Mouse (Mus musculus): ENCODE results near the gene Tmem120b.

The Tmem120b gene

GRCm38 (mm10) chr5:123040796-123041195 lies 27.4 kb upstream of the Tmem120b start:
- POLR2A ChIA-PET: interaction anchor here in 3 of 4 experiments (0.9 to 7.8 kb wide), 15 partner anchors 8 to 307 kb away, joined by 3 to 71 read pairs (median 7); partner anchors contain the start of gene Orai1 (in 3 of the 3)
- CTCF ChIA-PET: interaction anchor here in 3 of 4 experiments (0.7 to 3.3 kb wide), 10 partner anchors 8 to 115 kb away, joined by 3 to 17 read pairs (median 4); partner anchors contain the start of gene Orai1 (in 1 of the 3)

- ChIA-PET POLR2A (interaction anchor here in 3 of 4 experiments (0.5 to 7.8 kb wide), 12 partner anchors 8 to 1646 kb away, joined by 3 to 41 read pairs (median 4); partner anchors contain the start of genes Orai1 (in 2 of the 3) and Naa25 (in 1 of the 3)), CTCF (interaction anchor here (0.5 to 1.6 kb wide), 14 partner anchors 10 to 1200 kb away, joined by 3 to 7 read pairs (median 4); partner anchors contain the start of gene Orai1 (in 2 of the 4))
These were observed 24.4 kb upstream of the Tmem120b start for GRCm38 (mm10) chr5:123043856-123044255.

GRCm38 (mm10) chr5:123045561-123046295 lies 22.5 kb upstream of the Tmem120b start:
- ChIA-PET POLR2A (interaction anchor here in 3 of 4 experiments (0.8 to 7.8 kb wide), 16 partner anchors 9 to 225 kb away, joined by 3 to 41 read pairs (median 4); partner anchors contain the start of genes Orai1 (in 3 of the 3) and Anapc5 (in 1 of the 3)), CTCF (interaction anchor here (0.5 to 2.3 kb wide), 54 partner anchors 8 to 1136 kb away, joined by 3 to 28 read pairs (median 4); partner anchors contain the start of genes Orai1 (in 3 of the 4), Ppp1cc (in 1 of the 4) and Rhof (in 1 of the 4))

GRCm38 (mm10) chr5:123046916-123047315 lies 21.3 kb upstream of the Tmem120b start, which contains the start of gene Morn3:
Gene Morn3, minus strand, starts transcription at chr5:123047016.
- POLR2A ChIA-PET: interaction anchor here in 3 of 4 experiments (0.6 to 2.1 kb wide), 6 partner anchors 10 to 163 kb away, joined by 3 to 6 read pairs (median 4); partner anchors contain the start of gene Orai1 (in 2 of the 3)

GRCm38 (mm10) chr5:123049271-123049670 lies 18.9 kb upstream of the Tmem120b start:
- CTCF ChIA-PET: interaction anchor here in 3 of 4 experiments (0.6 to 2.6 kb wide), 19 partner anchors 9 to 1038 kb away, joined by 3 to 17 read pairs (median 4); partner anchors contain the start of gene Orai1 (in 2 of the 3)
- POLR2A ChIA-PET: interaction anchor here (0.6 to 3.4 kb wide), 22 partner anchors 8 to 1157 kb away, joined by 3 to 19 read pairs (median 4); partner anchors contain the start of gene Orai1 (in 2 of the 4)

More at GRCm38 (mm10) chr5:123046916-123047315, 21.3 kb upstream of the Tmem120b start, which contains the start of gene Morn3:
- CTCF ChIA-PET: interaction anchor here in 3 of 4 experiments (0.5 to 2.3 kb wide), 6 partner anchors 10 to 481 kb away, joined by 3 to 28 read pairs (median 4); partner anchors contain the start of gene Orai1 (in 1 of the 3)

DNA sequence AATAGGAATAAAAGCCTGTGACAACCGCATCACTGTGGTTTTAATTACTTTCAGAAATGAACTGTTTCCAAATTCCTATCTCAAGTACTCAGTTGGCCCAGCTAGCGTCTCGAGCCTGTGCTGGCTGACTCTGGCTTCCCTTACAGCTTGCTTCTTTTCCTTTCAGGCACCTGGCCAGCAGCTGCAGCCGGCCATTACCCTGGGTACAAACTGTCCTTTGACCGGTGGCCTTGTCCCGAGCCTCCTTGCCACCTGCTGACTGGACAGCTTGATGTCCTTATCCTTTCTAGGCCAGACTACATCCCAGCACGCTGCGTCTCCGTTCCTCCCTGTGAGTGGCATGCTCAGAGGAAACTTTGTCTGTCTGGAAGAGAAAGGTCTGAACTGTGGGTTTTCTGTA lies 17.3 kb upstream of the Tmem120b start:
- CTCF ChIA-PET: interaction anchor here (0.5 to 2.6 kb wide), 14 partner anchors 9 to 448 kb away, joined by 3 to 17 read pairs (median 4); partner anchors contain the start of gene Orai1 (in 1 of the 4)
- POLR2A ChIA-PET: interaction anchor here in 3 of 4 experiments (0.5 to 3.4 kb wide), 7 partner anchors 9 to 194 kb away, joined by 3 to 19 read pairs (median 4); partner anchors contain the start of gene Orai1 (in 2 of the 3)

DNA sequence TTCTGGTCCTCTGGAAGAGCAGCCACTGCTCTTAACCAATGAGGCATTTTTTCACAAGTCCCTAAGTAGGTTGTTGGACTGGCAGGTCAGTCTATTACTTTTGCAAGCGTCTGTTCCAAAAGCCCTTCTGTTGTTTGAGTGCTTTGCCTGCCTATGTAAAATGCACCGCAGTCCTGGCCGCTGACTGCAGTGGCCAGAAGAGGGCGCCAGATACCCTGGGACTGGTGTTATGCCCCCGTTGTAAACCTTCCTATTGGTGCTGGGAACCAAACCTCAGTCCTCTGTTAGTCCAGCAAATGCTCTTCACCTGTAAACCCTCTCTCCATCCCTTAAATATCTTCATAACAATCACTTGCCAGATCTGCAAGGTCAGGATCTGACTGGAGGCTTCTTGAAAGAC lies 16.5 kb upstream of the Tmem120b start:
- ChIA-PET CTCF (interaction anchor here (0.5 to 2.6 kb wide), 16 partner anchors 8 to 447 kb away, joined by 3 to 17 read pairs (median 3); partner anchors contain the start of gene Orai1 (in 1 of the 4)), POLR2A (interaction anchor here in 3 of 4 experiments (0.6 to 3.4 kb wide), 6 partner anchors 12 to 182 kb away, joined by 3 to 19 read pairs (median 3); partner anchors contain the start of gene Orai1 (in 1 of the 3))

DNA sequence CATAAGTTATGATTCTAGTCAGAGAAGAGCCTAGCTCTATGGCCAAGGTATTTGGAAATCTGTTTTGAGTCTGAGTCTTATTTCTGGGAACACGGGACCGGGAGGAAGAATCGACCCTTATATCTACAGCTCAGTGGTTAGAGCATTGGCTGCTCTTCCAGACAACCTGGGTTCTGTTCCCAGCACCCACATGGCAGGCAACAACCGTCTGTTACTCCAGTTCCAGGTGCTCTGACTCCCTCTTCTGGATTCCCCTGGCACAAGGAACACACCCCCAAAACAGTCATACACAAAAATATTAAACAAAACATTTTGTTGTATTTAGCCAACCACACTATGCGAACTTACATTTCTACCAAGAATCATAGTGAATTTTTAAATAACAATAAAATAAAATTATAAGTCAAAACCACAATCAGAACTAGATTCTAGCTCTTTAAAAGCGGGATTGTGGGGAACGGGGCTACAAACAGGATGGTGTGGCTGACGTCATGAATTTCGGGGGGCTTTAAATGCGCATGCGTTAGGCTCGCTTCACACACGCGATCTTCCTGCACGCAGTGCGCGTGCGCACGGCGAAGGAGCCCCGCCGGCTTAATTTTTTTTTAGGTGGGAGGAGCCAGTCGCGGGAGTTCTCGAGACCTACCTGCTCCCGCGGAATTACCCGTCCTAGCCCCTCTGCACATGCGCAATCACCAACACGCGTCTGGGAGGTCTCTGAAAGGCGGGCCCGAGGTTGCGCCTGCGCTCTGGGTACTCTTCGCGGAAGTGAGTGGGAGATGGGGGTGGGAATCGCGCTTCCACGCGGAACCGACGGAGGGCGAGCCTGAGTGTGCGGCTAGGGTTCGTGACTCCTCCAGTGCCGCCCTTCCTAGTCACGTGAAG lies 10.6 kb upstream of the Tmem120b start:
- ChIA-PET POLR2A (interaction anchor here in 3 of 4 experiments (0.6 to 4.9 kb wide), 19 partner anchors 8 to 245 kb away, joined by 3 to 41 read pairs (median 5); partner anchors contain the start of genes Orai1 (in 2 of the 3) and Setd1b (in 1 of the 3)), CTCF (interaction anchor here in 3 of 4 experiments (0.5 to 7.5 kb wide), 16 partner anchors 9 to 320 kb away, joined by 3 to 48 read pairs (median 4); partner anchors contain the start of gene Rhof (in 1 of the 3))

- ChIA-PET POLR2A (interaction anchor here in 3 of 4 experiments (0.5 to 4.9 kb wide), 21 partner anchors 9 to 284 kb away, joined by 3 to 41 read pairs (median 4); partner anchors contain the start of genes Orai1 (in 3 of the 3) and Setd1b (in 1 of the 3)), CTCF (interaction anchor here in 3 of 4 experiments (0.7 to 7.5 kb wide), 12 partner anchors 9 to 202 kb away, joined by 3 to 48 read pairs (median 4); no protein-coding TSS in a partner anchor)
These were observed 9.7 kb upstream of the Tmem120b start for GRCm38 (mm10) chr5:123058251-123059102.

DNA sequence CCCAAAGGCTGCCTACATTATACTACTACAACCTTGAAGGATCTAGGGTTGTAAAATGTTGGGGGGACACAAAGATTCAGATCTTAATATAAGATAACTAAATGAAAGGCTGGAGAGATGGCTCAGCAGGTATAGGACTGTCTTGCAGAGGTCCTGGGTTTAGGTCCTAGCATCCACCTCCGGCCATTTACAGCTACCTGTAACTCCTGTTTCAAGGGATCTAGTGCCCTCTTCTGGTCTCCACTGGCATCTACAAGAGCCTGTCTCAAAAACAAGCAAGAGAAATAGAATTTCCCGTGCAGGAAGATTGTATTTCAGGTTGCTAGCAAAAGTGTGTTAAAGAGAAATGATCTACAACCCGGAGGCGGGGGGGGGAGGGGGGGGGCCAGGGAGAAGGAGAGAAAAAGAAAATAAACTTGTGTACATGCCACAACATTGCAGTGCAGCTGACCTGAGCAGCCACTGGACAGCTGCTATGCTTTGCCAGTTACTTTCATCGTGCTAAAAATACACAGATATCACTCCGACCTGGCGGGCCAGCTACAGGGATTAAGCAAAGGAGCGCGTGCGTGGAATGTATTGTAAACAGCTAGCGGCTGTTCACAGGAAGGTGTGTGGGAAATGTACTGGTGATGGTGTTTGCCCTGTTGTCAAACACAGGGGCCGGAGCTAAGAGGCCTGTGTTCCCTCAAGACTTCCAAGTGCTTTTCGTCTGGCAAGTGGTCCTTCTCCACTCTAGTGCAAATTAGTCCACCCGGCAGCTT lies 8.3 kb upstream of the Tmem120b start:
- ChIA-PET POLR2A (interaction anchor here in 3 of 4 experiments (0.6 to 4.9 kb wide), 26 partner anchors 11 to 1579 kb away, joined by 3 to 41 read pairs (median 3); partner anchors contain the start of gene Orai1 (in 3 of the 3)), CTCF (interaction anchor here (0.5 to 7.5 kb wide), 64 partner anchors 10 to 1297 kb away, joined by 3 to 48 read pairs (median 4); partner anchors contain the start of genes Rhof (in 3 of the 4) and Orai1 (in 1 of the 4))

- POLR2A ChIA-PET: interaction anchor here in 3 of 4 experiments (0.6 to 1.4 kb wide), 5 partner anchors 48 to 538 kb away, joined by 3 to 6 read pairs (median 4); no protein-coding TSS in a partner anchor
- CTCF ChIA-PET: interaction anchor here (0.6 to 7.5 kb wide), 28 partner anchors 15 to 1255 kb away, joined by 3 to 48 read pairs (median 5); partner anchors contain the start of genes Rhof (in 2 of the 4) and Orai1 (in 1 of the 4)
These were observed 7.4 kb upstream of the Tmem120b start for GRCm38 (mm10) chr5:123060706-123061401.

DNA sequence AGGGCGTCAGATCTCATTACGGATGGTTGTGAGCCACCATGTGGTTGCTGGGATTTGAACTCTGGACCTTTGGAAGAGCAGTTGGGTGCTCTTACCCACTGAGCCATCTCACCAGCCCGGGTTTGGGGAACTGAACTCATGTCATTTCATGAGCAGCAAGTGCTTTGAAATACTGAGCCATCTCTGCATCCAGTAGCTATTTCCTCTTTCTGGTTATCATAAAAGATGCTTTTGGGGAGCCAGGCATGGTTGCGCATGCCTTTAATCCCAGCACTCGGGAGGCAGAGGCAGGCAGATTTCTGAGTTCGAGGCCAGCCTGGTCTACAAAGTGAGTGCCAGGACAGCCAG lies 6.8 kb upstream of the Tmem120b start:
- ChIA-PET POLR2A (interaction anchor here in 1 of 4 experiments (0.6 kb wide), 1 partner anchor 93 kb away, joined by 5 read pairs; no protein-coding TSS in a partner anchor), CTCF (interaction anchor here (0.6 to 7.5 kb wide), 14 partner anchors 50 to 1255 kb away, joined by 3 to 48 read pairs (median 5); no protein-coding TSS in a partner anchor)

- CTCF ChIA-PET: interaction anchor here (0.6 to 7.5 kb wide), 17 partner anchors 10 to 921 kb away, joined by 3 to 48 read pairs (median 6); partner anchors contain the start of genes Orai1 (in 1 of the 4), Rhof (in 1 of the 4) and Wdr66 (in 1 of the 4)
- POLR2A ChIA-PET: interaction anchor here in 1 of 4 experiments (0.6 to 1.4 kb wide), 6 partner anchors 23 to 314 kb away, joined by 3 to 7 read pairs (median 3); no protein-coding TSS in a partner anchor
These were observed 5.1 kb upstream of the Tmem120b start for GRCm38 (mm10) chr5:123063141-123063540.

DNA sequence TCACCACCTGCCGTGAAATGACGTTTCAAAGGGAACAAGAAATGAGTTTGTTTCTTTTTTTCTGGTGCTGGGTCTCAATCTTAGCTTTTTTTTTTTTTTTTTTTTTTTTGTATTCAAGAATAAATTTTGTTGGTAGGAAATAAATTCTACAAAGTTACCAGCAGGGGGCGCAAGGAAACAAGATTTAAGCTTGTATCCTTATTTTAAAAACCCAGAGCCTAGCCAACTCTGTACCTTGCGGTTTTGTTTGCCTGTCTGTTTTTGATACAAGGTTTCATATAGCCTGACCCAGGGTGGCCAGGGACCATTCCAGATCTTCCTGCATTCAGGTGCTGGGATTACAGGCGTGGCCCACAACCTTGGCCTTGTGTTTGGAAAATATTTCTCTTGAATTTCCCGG lies 4.0 kb upstream of the Tmem120b start:
- ChIA-PET CTCF (interaction anchor here (0.5 to 7.5 kb wide), 176 partner anchors 8 to 1992 kb away, joined by 3 to 48 read pairs (median 4); partner anchors contain the start of genes Rhof (in 4 of the 4), Orai1 (in 3 of the 4), Wdr66 (in 2 of the 4) and Mphosph9 (in 1 of the 4)), POLR2A (interaction anchor here (0.6 to 1.4 kb wide), 29 partner anchors 8 to 549 kb away, joined by 3 to 10 read pairs (median 4); partner anchors contain the start of genes Rhof (in 2 of the 4), Mlxip (in 1 of the 4) and Orai1 (in 1 of the 4))
